Mouse (Mus musculus) embryonic facial prominence, embryonic 10.5 days (tissue): ENCODE measurements around the gene Zbtb39. TPM values are rescaled to one million over a fixed set of nuclear protein-coding genes. Genes with fewer than 3 reads are reported as not detected.

Experiments used
- DNase-seq: peaks from one replicate; pipeline ENCODE4 v3.0.0-alpha.2; 2017; ENCODE audit warnings: low spot score
- H3K27ac ChIP-seq: fragments of 300-500 bp; sonication (generic); replicated peaks from 2 replicates; pipeline ENCODE4 v1.5.1; 2016; ENCODE audit warnings: mild to moderate bottlenecking
- H3K27me3 ChIP-seq: fragments of 300-500 bp; sonication (generic); replicated peaks from 2 replicates; pipeline ENCODE4 v1.6.1; 2016; ENCODE audit warnings: low read depth, mild to moderate bottlenecking; ENCODE audit not compliant: poor library complexity, severe bottlenecking
- H3K36me3 ChIP-seq: fragments of 300-500 bp; sonication (generic); replicated peaks from 2 replicates; pipeline ENCODE4 v1.6.1; 2016; ENCODE audit warnings: mild to moderate bottlenecking, moderate library complexity
- H3K4me1 ChIP-seq: fragments of 300-500 bp; sonication (generic); 2 replicates; pipeline ENCODE4 v1.6.1; 2016
- H3K4me3 ChIP-seq: fragments of 300-500 bp; sonication (generic); 2 replicates; pipeline ENCODE4 v1.5.1; 2016; ENCODE audit warnings: mild to moderate bottlenecking, moderate library complexity
- H3K9me3 ChIP-seq: fragments of 300-500 bp; sonication (generic); 2 replicates; pipeline ENCODE4 v1.6.1; 2016; ENCODE audit warnings: mild to moderate bottlenecking
- WGBS: fragments of 180-500 bp; shearing (Covaris S2); methylation state at CpG from one replicate; pipeline ENCODE4 v1.1.7; 2016; 5-methylcytosine and 5-hydroxymethylcytosine counted together
- polyA plus RNA-seq: library from polyadenylated mRNA; unstranded; fragments of >200 nt; fragmentation: Nextera tagmentation; extraction: Ambion mirVana; gene quantifications from 2 replicates; pipeline ENCODE4 v1.2.1, GENCODE M21; 2016

The Zbtb39 gene
- polyA plus RNA-seq, 1 experiment from 2014 or later, result 5.4 TPM

DNA sequence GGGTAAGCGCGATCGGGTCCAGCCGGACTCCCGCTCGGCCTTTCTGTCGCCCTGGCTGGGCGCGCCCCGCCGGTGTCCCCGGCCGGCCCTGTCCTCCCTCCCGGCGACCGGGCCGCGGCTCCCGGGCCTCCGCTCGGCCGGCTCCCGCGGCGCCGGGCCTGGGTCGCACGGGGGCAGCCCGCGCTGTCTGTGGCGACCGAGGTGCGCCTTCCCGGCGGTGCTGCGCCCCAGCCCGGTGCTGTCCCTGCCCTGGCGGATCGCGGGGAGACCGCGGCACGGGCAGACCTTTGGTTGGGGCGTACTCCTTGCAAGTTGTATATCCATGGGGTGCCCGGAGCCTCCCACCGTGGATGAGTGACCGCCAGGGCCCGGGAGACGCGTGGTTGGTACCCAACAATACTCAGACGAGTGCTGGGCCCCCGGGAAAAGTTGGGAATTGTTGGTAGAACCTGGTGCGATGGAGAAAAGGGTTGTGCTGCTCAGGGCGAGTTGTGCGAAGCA lies 373 bp downstream of the Zbtb39 start:
- Histone ChIP-seq H3K4me3 (peak overlapping the region; percentile 96), H3K4me1 (peaks cover 15% of the 10 kb centered on the region), H3K9me3 (0 out of 2 replicates have a peak, but pooled peaks cover 4% of the 10 kb centered on the region), H3K27ac (peak overlapping the region; percentile 97), H3K27me3 (0 out of 2 replicates have a peak, but pooled peaks cover 3% of the 10 kb centered on the region), H3K36me3 (peaks cover 38% of the 10 kb centered on the region)
- DNase-seq, result peak; percentile 66
- WGBS, result under 1% methylated on average over 54 of the region's 55 CpGs

DNA sequence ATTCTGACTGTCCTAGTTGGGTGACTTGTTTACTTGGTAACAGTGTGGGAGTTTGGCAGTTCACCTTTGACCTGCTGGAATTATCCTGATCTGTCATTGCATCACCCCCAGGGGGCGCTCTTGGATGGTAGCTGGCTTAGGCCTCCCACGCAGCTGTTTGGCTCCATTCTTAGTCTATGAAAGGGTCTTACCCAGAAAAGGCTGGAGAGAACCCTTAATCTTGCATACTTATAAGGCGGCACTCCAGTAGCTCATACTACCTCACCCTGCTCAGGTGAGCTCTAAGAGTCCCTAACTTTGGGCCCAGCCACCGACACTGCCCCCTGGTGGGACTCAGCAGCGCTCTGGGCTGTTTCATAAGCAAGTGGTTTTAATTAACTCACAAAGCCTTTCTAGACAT lies 5.3 kb downstream of the Zbtb39 start:
- DNase-seq, result peak; percentile 68
- Histone ChIP-seq H3K4me1 (peaks cover 24% of the 10 kb centered on the region), H3K36me3 (peaks cover 82% of the 10 kb centered on the region), H3K9me3 (0 out of 2 replicates have a peak, but pooled peaks cover 4% of the 10 kb centered on the region), H3K27me3 (0 out of 2 replicates have a peak, but pooled peaks cover 1% of the 10 kb centered on the region), H3K27ac (no peak overlapping the region), H3K4me3 (no peak overlapping the region)
- 62% methylated on average over 5 of the region's 5 CpGs for WGBS

DNA sequence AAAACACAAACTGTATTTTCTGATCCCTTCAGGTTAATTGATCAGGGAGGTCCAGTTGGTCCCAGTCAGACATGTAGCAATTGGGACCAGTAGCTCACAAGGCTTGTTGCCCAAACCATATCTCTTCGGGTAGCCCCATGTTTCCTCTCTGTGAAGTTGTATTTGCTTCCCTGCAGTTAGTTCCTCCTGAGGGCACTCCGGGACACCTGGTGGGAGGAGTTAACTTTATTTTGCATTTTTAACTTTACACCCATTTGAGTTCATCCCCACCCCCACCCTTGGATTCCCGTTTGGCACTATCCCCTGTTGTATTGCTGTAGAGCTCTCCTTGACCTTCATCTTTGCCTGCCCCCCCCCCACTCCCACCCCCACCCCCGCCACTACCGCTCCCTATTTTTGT lies 6.5 kb downstream of the Zbtb39 start:
- 0 out of 2 replicates have a peak, but pooled peaks cover 4% of the 10 kb centered on the region for H3K9me3 ChIP-seq
- 0 out of 2 replicates have a peak, but pooled peaks cover 4% of the 10 kb centered on the region for H3K27me3 ChIP-seq
- H3K4me3 ChIP-seq, result no peak overlapping the region
- peaks cover 23% of the 10 kb centered on the region for H3K4me1 ChIP-seq
- H3K36me3 ChIP-seq, result peaks cover 85% of the 10 kb centered on the region
- no peak for DNase-seq
- 79% methylated on average over 5 of the region's 5 CpGs for WGBS
- H3K27ac ChIP-seq, result no peak overlapping the region

DNA sequence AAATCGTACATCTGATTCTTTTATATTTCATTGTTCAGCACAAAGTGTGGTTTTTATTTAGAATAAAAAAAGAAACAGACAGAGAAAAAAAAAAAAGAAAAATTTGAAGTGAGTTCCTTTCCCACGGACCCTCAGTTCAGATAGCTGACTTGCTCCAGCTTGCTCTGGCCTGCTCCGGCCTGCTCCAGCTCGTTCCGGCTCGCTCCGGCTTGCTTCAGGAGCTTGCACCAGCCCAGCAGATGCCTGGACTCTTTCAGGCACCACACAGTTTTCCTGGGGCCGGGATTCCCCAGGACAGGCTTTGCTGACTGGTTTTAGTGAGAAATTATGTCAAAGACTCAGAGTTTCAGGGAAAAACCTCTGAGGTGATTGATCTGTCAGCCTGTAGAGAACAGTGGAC lies 7.9 kb downstream of the Zbtb39 start:
- peaks cover 71% of the 10 kb centered on the region for H3K36me3 ChIP-seq
- DNase-seq, result no peak
- 0 out of 2 replicates have a peak, but pooled peaks cover 4% of the 10 kb centered on the region for H3K27me3 ChIP-seq
- 90% methylated on average over 8 of the region's 8 CpGs for WGBS
- H3K9me3 ChIP-seq, result 0 out of 2 replicates have a peak, but pooled peaks cover 4% of the 10 kb centered on the region
- H3K4me3 ChIP-seq, result no peak overlapping the region
- H3K27ac ChIP-seq, result no peak overlapping the region
- H3K4me1 ChIP-seq, result peaks cover 25% of the 10 kb centered on the region

DNA sequence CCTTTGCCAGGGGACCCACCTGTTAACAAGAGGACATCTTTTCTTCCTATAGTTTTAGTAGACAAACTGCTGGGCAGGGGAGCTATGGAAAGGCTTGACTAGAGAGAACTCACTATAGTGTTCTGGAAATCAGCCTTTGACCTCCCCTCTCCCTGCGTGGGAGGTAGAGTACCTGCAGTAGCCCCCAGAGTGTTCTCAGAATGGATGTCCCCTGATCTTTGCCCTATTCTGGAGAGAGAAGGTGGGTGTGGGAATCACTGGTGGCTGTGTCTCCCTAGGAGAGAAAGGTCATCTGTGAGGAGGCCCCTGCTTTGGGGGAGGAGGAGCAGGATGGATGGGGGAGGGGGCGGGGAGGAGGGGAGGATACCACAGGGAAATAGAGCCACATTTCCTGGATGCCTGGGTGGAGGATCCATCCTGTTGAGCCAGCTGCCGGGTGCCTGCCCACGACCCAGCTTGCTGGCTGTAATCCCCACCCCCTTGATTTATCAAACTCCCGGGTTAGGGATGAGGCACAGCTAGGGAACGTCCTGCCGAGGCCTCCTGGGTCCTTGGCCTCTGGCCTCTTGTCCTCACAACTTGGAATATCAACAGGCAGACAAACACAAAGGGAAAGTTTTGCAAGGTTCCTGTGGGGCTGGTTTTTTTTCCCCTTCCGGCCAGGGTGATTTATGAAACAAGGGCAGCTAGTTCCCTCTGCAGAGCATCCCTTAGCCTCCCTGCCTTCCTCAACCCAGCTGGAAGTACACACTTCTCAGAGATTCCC lies 9.7 kb downstream of the Zbtb39 start:
- Histone ChIP-seq H3K4me3 (peak overlapping the region; percentile 13), H3K4me1 (peaks cover 25% of the 10 kb centered on the region), H3K36me3 (peaks cover 53% of the 10 kb centered on the region), H3K9me3 (no peaks in the 10 kb centered on the region), H3K27me3 (0 out of 2 replicates have a peak, but pooled peaks cover 4% of the 10 kb centered on the region), H3K27ac (no peak overlapping the region)
- no peak for DNase-seq
- 10% methylated on average over 8 of the region's 8 CpGs for WGBS

DNA sequence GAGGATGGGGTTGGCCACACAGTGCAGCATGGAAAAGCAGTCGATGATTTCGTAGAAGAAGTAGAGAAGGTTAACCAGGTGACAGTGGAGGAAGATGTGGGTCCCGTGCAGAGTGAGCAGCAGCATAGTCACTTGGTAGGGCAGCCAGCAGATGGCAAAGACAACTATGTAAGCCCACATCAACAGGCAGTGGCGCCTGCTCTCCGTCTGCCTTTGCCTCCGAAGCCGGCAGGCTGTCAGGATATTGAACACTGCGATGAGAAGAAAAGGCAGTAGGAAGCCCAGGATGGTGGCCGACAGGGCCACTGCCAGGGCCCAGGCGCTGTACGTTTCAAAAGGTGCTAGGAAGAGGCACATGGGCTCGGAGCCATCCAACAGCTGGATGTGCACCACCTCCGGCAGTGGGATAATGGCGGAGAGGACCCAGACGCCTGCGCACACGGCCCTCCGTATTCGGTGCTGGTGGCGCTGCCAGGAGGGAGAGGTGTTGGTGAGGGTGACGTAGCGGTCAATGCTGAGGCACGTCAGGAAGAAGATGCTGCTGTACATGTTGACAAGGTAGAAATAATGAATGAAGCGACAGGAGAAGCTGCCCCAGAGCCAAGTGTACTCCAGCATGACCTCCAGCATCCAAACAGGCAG lies 10.9 kb downstream of the Zbtb39 start:
- no peak for DNase-seq
- H3K4me3 ChIP-seq, result peak overlapping the region; percentile 39
- H3K27me3 ChIP-seq, result 0 out of 2 replicates have a peak, but pooled peaks cover 4% of the 10 kb centered on the region
- no peak overlapping the region for H3K27ac ChIP-seq
- H3K4me1 ChIP-seq, result peaks cover 25% of the 10 kb centered on the region
- H3K9me3 ChIP-seq, result no peaks in the 10 kb centered on the region
- WGBS, result 48% methylated on average over 24 of the region's 24 CpGs
- H3K36me3 ChIP-seq, result peaks cover 41% of the 10 kb centered on the region

DNA sequence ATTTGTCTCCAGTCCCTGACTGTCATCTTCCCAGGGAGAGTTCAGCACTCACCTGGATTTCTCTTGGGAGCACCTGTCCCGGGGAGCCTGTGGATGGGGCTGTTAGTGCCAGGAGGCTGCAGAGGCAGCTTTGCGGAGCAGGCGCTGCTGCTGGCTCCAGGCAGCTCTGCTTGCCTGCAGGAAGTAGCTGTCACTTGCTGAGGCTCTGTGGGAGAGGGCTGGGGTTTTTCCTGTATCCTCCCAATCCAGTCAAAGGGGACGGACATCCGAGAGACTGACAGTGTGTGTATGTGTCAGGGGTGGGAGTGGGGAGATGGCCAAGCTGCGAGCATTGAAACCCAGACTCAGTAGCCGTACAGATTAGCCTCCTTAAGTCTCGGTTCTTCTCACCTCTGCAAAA lies 12.2 kb downstream of the Zbtb39 start, which contains the start of gene Gpr182:
Gene Gpr182, minus strand, starts transcription at position 185 of the 400 bp plus-strand sequence.
- H3K9me3 ChIP-seq, result no peaks in the 10 kb centered on the region
- 45% methylated on average over 8 of the region's 8 CpGs for WGBS
- 0 out of 2 replicates have a peak, but pooled peaks cover 4% of the 10 kb centered on the region for H3K27me3 ChIP-seq
- no peak within 1 kb of the TSS for H3K27ac ChIP-seq
- peaks cover 31% of the 10 kb centered on the region for H3K4me1 ChIP-seq
- DNase-seq, result no peak
- H3K36me3 ChIP-seq, result peaks cover 28% of the 10 kb centered on the region
- 0 out of 2 replicates have a peak within 1 kb of the TSS, but pooled peaks have one; percentile 39 for H3K4me3 ChIP-seq

DNA sequence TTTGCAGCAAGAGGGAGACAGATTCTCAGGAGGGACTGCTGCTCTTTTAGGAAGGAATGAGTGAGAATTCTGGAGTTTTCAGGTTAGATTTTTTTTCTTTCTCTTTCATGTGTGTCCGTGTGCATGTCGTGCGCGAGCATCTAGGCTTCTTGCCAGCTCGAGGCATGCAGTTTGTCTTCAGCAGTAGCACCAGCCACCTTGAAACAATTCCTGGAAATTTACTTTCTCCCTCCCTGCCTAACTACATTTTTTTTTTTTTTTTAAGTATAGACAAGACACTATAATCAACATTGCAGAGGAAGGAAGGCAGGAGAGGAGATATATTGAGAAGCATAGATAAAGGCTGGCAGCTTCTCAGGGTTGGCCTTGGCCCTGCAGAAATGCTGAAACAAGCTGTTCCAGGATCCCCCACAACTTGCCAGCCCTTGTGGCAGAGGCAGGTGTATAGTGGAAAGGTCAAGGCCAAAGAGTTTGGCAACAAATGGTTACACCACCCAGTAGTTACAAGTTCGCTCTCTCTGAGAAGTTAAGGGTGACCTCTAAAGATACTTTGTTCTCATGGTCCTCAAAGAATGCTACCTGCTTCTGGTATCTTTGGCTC lies 15.3 kb downstream of the Zbtb39 start:
- Histone ChIP-seq H3K27ac (no peak overlapping the region), H3K4me3 (no peak overlapping the region), H3K36me3 (peaks cover 3% of the 10 kb centered on the region), H3K27me3 (0 out of 2 replicates have a peak, but pooled peaks cover 3% of the 10 kb centered on the region), H3K4me1 (peaks cover 18% of the 10 kb centered on the region), H3K9me3 (no peaks in the 10 kb centered on the region)
- 81% methylated on average over 6 of the region's 6 CpGs for WGBS
- DNase-seq, result no peak

DNA sequence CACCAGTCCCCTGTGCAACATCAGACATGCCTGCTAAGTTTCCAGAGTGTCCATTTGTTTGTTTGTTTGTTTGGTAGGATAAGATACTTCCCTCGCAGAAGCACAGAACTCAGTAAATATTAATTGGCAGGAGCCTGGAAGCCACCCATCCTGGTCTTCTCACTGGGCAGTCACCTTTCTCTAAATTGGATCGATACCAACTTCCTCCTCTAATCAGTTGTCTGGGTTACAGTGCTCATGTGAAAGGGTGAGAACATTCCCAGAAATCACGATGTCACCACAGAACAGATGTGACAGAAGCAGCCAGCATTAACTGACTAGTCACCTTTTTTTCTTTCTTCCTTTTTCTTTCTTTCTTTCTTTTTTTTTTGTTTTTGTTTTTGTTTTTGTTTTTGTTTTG lies 15.9 kb downstream of the Zbtb39 start:
- H3K9me3 ChIP-seq, result no peaks in the 10 kb centered on the region
- H3K4me1 ChIP-seq, result peaks cover 12% of the 10 kb centered on the region
- no peak overlapping the region for H3K4me3 ChIP-seq
- DNase-seq, result no peak
- H3K27me3 ChIP-seq, result no peaks in the 10 kb centered on the region
- 81% methylated on average over 3 of the region's 3 CpGs for WGBS
- H3K36me3 ChIP-seq, result peaks cover 2% of the 10 kb centered on the region; the same call in 1 of the 2 replicates
- H3K27ac ChIP-seq, result no peak overlapping the region

DNA sequence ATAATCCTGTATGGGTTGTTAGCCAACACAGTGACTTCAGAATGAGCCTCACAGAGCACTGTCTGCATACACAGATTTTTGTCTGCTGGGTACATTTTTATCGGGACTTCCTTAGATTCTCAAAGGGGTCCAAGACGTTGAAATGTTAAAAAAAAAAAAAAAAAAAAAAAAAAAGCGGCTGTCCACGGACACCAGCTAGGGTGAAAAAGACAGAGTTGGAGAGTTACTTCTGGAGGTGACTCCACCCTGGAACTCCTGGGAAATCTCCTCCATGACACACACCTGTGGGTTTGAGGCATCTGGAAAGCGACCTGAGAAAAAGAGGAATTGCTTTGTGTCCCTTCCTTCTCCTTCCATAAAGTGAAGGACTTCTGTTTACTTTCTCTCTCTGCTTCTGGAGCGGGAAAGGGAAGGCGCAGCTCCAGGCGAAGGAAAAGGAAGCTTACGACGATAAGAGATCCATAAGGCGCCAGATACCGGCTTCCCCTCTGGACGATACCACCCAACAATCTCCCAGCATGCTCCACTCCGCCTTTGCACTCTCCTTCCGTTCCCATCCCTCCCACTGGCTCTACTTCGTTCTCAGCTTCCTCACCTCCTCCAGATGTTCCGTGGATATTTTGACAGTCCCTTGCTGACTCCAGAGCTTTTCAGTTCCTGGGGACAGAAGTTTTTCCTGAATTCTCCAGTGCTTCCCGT lies 16.6 kb downstream of the Zbtb39 start:
- no peaks in the 10 kb centered on the region for H3K27me3 ChIP-seq
- 50% methylated on average over 18 of the region's 18 CpGs for WGBS
- H3K4me1 ChIP-seq, result peaks cover 10% of the 10 kb centered on the region
- 0 out of 2 replicates have a peak overlapping the region, but pooled peaks have one; percentile 14 for H3K27ac ChIP-seq
- H3K9me3 ChIP-seq, result no peaks in the 10 kb centered on the region
- no peak for DNase-seq
- no peaks in the 10 kb centered on the region for H3K36me3 ChIP-seq
- H3K4me3 ChIP-seq, result peak overlapping the region; percentile 32

DNA sequence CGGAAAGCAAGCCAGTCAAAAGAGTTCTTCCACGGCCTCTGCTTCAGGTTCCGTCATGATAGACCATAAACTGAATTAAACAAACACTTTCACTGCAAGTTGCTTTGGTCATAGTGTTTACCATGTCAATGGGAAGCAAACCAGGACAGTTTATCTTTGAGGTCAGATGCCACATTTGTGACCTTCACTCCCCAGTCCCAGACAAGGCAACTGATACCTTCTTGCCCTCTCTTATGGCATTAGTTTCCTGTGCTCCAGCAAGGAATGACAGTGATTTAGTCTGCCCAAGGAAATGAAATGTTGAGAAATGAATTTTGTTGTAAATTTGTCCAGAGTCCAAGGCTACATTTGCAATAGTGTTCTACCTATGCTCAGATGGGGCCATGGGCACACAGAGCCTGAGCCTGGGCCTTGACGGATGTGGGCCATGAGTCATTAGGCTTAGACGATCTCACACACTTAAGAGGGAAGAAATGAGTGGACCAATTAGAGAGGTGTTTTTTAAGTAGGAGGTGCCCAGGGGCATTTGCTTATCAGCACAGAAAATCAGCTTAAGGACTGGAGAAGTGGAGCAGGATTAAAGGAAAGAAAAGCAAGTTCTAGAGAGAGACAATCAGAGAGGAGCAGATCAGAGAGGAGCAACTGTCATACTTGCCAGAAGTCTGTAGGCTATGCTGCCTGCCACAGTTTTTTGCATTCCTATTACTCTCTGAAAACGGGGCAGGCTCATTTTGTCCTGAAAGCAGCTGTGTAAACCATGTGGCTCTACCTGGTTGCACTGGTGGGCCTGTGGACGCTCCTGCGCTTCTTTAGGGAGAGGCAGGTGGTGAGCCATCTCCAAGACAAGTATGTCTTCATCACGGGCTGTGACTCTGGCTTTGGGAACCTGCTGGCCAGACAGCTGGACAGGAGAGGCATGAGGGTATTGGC lies 20.1 kb downstream of the Zbtb39 start, which contains the start of the genes Rdh1 and Rdh16f1:
Gene Rdh1, plus strand, starts transcription at position 541 of the 930 bp plus-strand sequence.
Gene Rdh16f1, plus strand, starts transcription at position 607 of the 930 bp plus-strand sequence.
- H3K36me3 ChIP-seq, result no peaks in the 10 kb centered on the region
- no peaks in the 10 kb centered on the region for H3K9me3 ChIP-seq
- no peak within 1 kb of the TSS for H3K27ac ChIP-seq
- DNase-seq, result no peak
- peaks cover 6% of the 10 kb centered on the region; the same call in 1 of the 2 replicates for H3K4me1 ChIP-seq
- no peaks in the 10 kb centered on the region for H3K27me3 ChIP-seq
- WGBS, result 71% methylated on average over 9 of the region's 9 CpGs
- H3K4me3 ChIP-seq, result no peak within 1 kb of the TSS
